Mouse (Mus musculus): ENCODE results near the gene Traip. TPM values are rescaled to one million over a fixed set of nuclear protein-coding genes. Genes with fewer than 3 reads are reported as not detected.
A peak's percentile ranks its signal among the peaks of the same experiment; 100 is the strongest.

Traip gene
- polyA plus RNA-seq, 1 experiment from 2014 or later = 20.4 TPM

DNA sequence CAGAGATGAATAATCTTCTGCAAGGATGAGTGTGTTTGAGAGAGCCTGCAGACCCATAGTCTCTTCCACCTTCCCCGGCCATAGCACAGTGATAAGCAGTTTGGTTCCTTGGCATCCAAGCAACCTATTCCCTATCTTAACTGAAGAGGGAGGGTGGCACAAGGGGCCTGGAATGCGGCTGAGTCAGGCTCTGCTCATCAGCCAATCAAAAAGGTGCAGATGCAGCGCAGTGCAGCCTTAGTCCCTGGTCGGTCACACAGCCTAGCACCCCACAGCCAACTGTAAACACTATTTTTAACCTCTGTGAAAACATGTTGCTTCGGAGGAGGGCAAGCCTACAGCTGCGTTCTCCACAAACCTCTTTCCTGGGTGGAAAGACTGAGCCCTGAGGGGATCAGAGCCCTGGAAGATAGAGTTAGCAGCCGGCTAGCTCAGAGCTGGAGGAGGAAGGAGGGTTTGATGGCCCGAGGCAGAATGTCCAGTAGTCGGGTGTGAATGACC is 23.0 kb upstream of the Traip start:
- no peak overlapping the region for H3K4me3 ChIP-seq (replicated peaks; ENCODE audit: low read length)
- no peak overlapping the region for H3K27ac ChIP-seq (ENCODE audit: low read length)
- H3K4me2 ChIP-seq (ENCODE audit: low read depth, low read length) = no peak overlapping the region
- ATAC-seq (ENCODE audit: insufficient read depth, low FRiP score) = no peak
- H3K9me3 ChIP-seq (replicated peaks; ENCODE audit: control insufficient read depth, low read length) = no peaks in the 10 kb centered on the region
- H3K27me3 ChIP-seq (ENCODE audit: control insufficient read depth, insufficient read depth, low read length) = no peaks in the 10 kb centered on the region
- 46% methylated on average over 9 of the region's 9 CpGs for WGBS
- H3K9ac ChIP-seq (ENCODE audit: low read length) = no peak overlapping the region
- H3K4me1 ChIP-seq (ENCODE audit: control insufficient read depth, insufficient read depth, low read length) = peaks cover 12% of the 10 kb centered on the region; the same call in 1 of the 2 replicates
- H3K36me3 ChIP-seq (ENCODE audit: control insufficient read depth, insufficient read depth, low read length) = no peaks in the 10 kb centered on the region

DNA sequence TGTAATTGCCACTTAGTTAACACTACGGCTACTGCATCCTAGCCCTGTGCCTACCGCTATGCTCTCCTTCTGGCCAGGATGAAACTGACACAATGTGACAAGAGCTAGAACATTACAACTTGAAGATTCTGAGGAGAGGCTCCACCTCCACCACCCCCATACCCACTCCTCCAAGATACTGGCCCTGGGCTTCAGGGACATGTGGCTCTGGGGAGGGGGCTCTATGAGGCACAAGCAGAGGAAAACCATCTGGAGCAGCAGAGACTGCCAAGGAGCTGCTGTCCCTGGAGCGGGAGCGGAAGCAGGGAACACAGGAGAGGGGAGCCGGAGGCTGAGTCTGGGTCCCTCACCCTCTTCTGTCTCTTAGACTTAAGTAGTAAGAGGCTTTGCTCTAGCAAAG is 22.2 kb upstream of the Traip start:
- H3K4me1 ChIP-seq (ENCODE audit: control insufficient read depth, insufficient read depth, low read length) = peaks cover 12% of the 10 kb centered on the region; the same call in 1 of the 2 replicates
- ATAC-seq (ENCODE audit: insufficient read depth, low FRiP score) = no peak
- no peak overlapping the region for H3K4me2 ChIP-seq (ENCODE audit: low read depth, low read length)
- H3K27me3 ChIP-seq (ENCODE audit: control insufficient read depth, insufficient read depth, low read length) = no peaks in the 10 kb centered on the region
- H3K9ac ChIP-seq (ENCODE audit: low read length) = no peak overlapping the region; the same call in 1 of the 2 replicates
- H3K27ac ChIP-seq (ENCODE audit: low read length) = no peak overlapping the region
- H3K36me3 ChIP-seq (ENCODE audit: control insufficient read depth, insufficient read depth, low read length) = no peaks in the 10 kb centered on the region
- WGBS = 46% methylated on average over 5 of the region's 5 CpGs
- no peaks in the 10 kb centered on the region for H3K9me3 ChIP-seq (replicated peaks; ENCODE audit: control insufficient read depth, low read length)
- H3K4me3 ChIP-seq (replicated peaks; ENCODE audit: low read length) = no peak overlapping the region

DNA sequence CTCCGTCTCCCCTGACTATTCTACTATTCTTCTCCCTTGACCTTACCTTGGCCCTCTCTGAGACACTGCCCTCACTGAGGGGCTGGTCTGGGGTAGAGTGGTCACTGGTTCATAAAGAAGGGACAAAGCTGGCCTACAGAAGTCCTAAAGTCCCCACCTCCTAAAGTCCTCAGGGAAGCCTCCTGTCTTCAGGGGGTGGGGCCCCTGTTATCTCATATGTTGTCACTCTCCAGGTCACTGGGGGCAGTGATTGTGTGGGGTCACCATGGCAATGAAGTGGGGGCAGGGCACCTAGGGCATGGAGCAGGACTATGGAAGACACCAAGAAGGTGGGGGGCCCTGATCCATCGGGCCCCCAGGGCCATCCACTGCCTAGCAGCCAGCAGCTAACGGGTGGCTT is 21.8 kb upstream of the Traip start, which contains the start of gene Actl11:
Gene Actl11, plus strand, starts transcription at position 301 of the 400 bp plus-strand sequence.
- 62% methylated on average over 3 of the region's 3 CpGs for WGBS
- Histone ChIP-seq H3K9ac (ENCODE audit: low read length) (no peak within 1 kb of the TSS; the same call in 1 of the 2 replicates), H3K4me3 (replicated peaks; ENCODE audit: low read length) (no peak within 1 kb of the TSS), H3K9me3 (replicated peaks; ENCODE audit: control insufficient read depth, low read length) (no peaks in the 10 kb centered on the region), H3K27me3 (ENCODE audit: control insufficient read depth, insufficient read depth, low read length) (no peaks in the 10 kb centered on the region), H3K4me2 (ENCODE audit: low read depth, low read length) (no peak within 1 kb of the TSS), H3K27ac (ENCODE audit: low read length) (no peak within 1 kb of the TSS), H3K4me1 (ENCODE audit: control insufficient read depth, insufficient read depth, low read length) (peaks cover 12% of the 10 kb centered on the region; the same call in 1 of the 2 replicates), H3K36me3 (ENCODE audit: control insufficient read depth, insufficient read depth, low read length) (no peaks in the 10 kb centered on the region)
- ATAC-seq (ENCODE audit: insufficient read depth, low FRiP score) = no peak

DNA sequence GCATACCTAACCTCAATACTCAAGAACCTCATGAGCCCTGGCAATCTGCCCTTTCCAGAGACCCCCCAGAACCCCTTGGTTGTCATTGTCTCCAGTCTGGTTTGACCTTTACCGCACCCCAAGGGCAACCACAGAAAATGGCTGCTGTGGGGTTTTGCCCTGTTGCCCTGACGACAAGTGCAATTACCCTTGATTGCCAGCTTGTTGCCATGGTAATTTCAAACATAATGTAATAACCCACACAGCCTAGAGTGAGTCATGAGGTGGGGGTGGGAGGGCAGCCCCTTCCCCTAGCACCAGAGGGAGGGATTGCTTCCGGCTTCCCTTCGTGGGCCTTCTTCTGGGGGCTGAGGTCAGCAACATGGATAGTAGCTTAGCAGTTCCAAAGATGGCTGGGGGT is 17.7 kb upstream of the Traip start:
- 66% methylated on average over 4 of the region's 4 CpGs for WGBS
- Histone ChIP-seq H3K9ac (ENCODE audit: low read length) (no peak overlapping the region), H3K36me3 (ENCODE audit: control insufficient read depth, insufficient read depth, low read length) (no peaks in the 10 kb centered on the region), H3K27me3 (ENCODE audit: control insufficient read depth, insufficient read depth, low read length) (peaks cover 12% of the 10 kb centered on the region; the same call in 1 of the 2 replicates), H3K27ac (ENCODE audit: low read length) (no peak overlapping the region), H3K4me3 (replicated peaks; ENCODE audit: low read length) (no peak overlapping the region), H3K4me2 (ENCODE audit: low read depth, low read length) (no peak overlapping the region), H3K9me3 (replicated peaks; ENCODE audit: control insufficient read depth, low read length) (no peaks in the 10 kb centered on the region), H3K4me1 (ENCODE audit: control insufficient read depth, insufficient read depth, low read length) (peaks cover 19% of the 10 kb centered on the region; the same call in 1 of the 2 replicates)
- ATAC-seq (ENCODE audit: insufficient read depth, low FRiP score) = no peak

DNA sequence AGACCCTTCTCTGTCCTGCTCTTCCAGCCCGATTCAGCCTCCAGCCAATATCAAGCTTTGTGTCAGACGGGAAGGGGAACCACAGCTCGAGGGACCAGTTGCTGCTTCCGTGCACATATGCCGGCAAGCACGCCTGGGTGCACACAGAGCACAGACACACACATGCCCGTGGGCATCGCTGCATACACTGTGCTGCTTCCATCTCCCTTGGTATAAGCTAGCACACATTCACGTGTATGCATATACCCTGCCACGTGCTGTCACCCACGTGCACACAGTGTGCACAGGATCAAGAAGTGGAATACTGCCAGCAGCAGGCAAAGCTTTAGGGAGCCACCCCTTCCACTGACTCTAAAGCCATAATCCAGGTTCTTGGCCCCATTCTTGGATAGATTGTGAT is 15.8 kb upstream of the Traip start:
- Histone ChIP-seq H3K9ac (ENCODE audit: low read length) (no peak overlapping the region), H3K9me3 (replicated peaks; ENCODE audit: control insufficient read depth, low read length) (no peaks in the 10 kb centered on the region), H3K4me3 (replicated peaks; ENCODE audit: low read length) (no peak overlapping the region), H3K27ac (ENCODE audit: low read length) (no peak overlapping the region), H3K36me3 (ENCODE audit: control insufficient read depth, insufficient read depth, low read length) (no peaks in the 10 kb centered on the region), H3K4me2 (ENCODE audit: low read depth, low read length) (no peak overlapping the region), H3K27me3 (ENCODE audit: control insufficient read depth, insufficient read depth, low read length) (peaks cover 12% of the 10 kb centered on the region; the same call in 1 of the 2 replicates), H3K4me1 (ENCODE audit: control insufficient read depth, insufficient read depth, low read length) (peaks cover 11% of the 10 kb centered on the region; the same call in 1 of the 2 replicates)
- no peak for ATAC-seq (ENCODE audit: insufficient read depth, low FRiP score)
- 84% methylated on average over 11 of the region's 11 CpGs for WGBS

DNA sequence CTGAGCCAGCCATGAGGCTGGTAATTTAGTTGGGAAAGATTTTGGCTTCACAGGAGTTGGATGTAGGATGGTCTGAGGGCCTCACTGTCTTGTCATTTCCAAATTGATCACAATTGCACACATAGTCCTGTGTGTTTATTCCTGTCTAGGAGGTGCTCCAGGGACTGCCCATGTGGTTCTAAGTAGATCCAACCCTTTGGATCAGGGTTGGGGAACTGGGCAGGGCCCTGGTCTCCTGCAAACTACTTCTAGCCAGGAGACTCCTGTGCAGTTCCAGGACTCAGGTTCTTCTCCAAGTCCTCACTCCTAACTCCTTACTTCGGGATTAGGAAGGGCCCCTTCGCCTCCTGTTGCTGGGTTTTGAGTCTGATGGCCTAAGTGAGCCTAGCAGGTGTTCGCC is 14.6 kb upstream of the Traip start, which contains the start of gene Camkv:
Gene Camkv, plus strand, starts transcription at position 301 of the 400 bp plus-strand sequence.
- H3K9ac ChIP-seq (ENCODE audit: low read length) = peak within 1 kb of the TSS; percentile 61
- peak within 1 kb of the TSS; percentile 50 for H3K4me3 ChIP-seq (replicated peaks; ENCODE audit: low read length)
- WGBS = 11% methylated on average over 3 of the region's 3 CpGs
- ATAC-seq (ENCODE audit: insufficient read depth, low FRiP score) = no peak
- H3K27me3 ChIP-seq (ENCODE audit: control insufficient read depth, insufficient read depth, low read length) = peaks cover 12% of the 10 kb centered on the region; the same call in 1 of the 2 replicates
- no peaks in the 10 kb centered on the region for H3K36me3 ChIP-seq (ENCODE audit: control insufficient read depth, insufficient read depth, low read length)
- no peak within 1 kb of the TSS for H3K27ac ChIP-seq (ENCODE audit: low read length)
- peak within 1 kb of the TSS; percentile 94 for H3K4me2 ChIP-seq (ENCODE audit: low read depth, low read length)
- no peaks in the 10 kb centered on the region for H3K9me3 ChIP-seq (replicated peaks; ENCODE audit: control insufficient read depth, low read length)
- peaks cover 11% of the 10 kb centered on the region; the same call in 1 of the 2 replicates for H3K4me1 ChIP-seq (ENCODE audit: control insufficient read depth, insufficient read depth, low read length)

DNA sequence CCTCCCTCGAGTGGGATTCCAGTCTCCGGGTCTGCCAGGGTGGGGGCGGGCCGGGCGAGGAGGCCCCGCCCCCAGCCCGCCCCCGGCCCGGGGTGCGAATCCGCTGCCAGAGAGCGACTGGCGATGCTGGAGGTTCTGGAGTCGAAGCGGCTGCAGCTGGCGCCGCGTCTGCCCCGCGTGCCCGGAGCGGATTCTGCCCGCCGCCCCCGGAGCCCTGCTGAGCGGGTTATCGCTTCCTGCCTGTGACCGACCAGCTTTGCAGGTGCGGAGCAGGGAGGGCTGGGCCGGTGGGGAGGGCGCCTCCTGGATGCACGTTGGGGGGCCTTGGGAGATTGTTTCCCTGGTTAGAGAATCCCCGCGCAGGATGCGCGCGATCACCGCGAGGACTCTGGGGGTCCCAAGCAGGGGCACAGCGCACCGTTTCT is 14.1 kb upstream of the Traip start:
- Histone ChIP-seq H3K4me1 (ENCODE audit: control insufficient read depth, insufficient read depth, low read length) (peaks cover 11% of the 10 kb centered on the region; the same call in 1 of the 2 replicates), H3K27ac (ENCODE audit: low read length) (no peak overlapping the region), H3K27me3 (ENCODE audit: control insufficient read depth, insufficient read depth, low read length) (peaks cover 12% of the 10 kb centered on the region; the same call in 1 of the 2 replicates), H3K9me3 (replicated peaks; ENCODE audit: control insufficient read depth, low read length) (no peaks in the 10 kb centered on the region), H3K4me2 (ENCODE audit: low read depth, low read length) (peak overlapping the region; percentile 94), H3K4me3 (replicated peaks; ENCODE audit: low read length) (peak overlapping the region; percentile 50), H3K9ac (ENCODE audit: low read length) (peak overlapping the region; percentile 61), H3K36me3 (ENCODE audit: control insufficient read depth, insufficient read depth, low read length) (no peaks in the 10 kb centered on the region)
- 1% methylated on average over 41 of the region's 41 CpGs for WGBS
- ATAC-seq (ENCODE audit: insufficient read depth, low FRiP score) = 0 out of 2 replicates have a peak, but pooled peaks have one; percentile 26

DNA sequence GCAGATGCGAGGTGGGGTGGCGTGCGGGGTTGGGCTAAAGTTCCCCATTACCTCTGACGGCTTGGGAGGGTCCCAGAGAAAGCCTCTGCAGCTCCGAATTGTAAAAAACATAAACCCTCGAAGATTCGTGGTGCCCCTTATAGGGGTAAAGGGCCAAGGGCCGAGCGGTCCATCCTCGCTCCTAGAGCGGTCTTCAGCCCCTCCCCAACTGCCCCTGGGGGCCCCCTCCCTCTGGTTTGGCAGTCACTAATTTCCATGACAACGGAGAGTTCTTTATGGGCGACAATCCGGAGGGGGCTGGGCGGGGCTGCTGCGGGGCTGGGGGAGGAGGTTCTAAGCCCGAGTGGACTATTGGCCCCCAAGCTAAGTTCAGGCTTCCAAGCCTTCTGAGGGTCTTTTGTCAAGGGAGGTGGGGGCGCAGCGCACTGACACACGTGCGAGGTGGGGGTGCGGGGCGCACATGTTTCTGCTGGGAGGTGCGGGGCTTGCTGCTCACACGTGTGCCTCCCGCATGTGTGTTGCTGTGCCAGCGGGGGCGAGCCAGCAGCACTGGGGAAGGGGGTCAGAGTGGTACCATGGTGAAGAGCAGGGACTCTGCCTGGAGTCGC is 13.6 kb upstream of the Traip start:
- 5% methylated on average over 29 of the region's 29 CpGs for WGBS
- ATAC-seq (ENCODE audit: insufficient read depth, low FRiP score) = 0 out of 2 replicates have a peak, but pooled peaks have one; percentile 34
- H3K4me2 ChIP-seq (ENCODE audit: low read depth, low read length) = peak overlapping the region; percentile 94
- no peaks in the 10 kb centered on the region for H3K9me3 ChIP-seq (replicated peaks; ENCODE audit: control insufficient read depth, low read length)
- H3K4me3 ChIP-seq (replicated peaks; ENCODE audit: low read length) = peak overlapping the region; percentile 50
- H3K27ac ChIP-seq (ENCODE audit: low read length) = no peak overlapping the region
- H3K4me1 ChIP-seq (ENCODE audit: control insufficient read depth, insufficient read depth, low read length) = peaks cover 11% of the 10 kb centered on the region; the same call in 1 of the 2 replicates
- peaks cover 12% of the 10 kb centered on the region; the same call in 1 of the 2 replicates for H3K27me3 ChIP-seq (ENCODE audit: control insufficient read depth, insufficient read depth, low read length)
- no peaks in the 10 kb centered on the region for H3K36me3 ChIP-seq (ENCODE audit: control insufficient read depth, insufficient read depth, low read length)
- H3K9ac ChIP-seq (ENCODE audit: low read length) = peak overlapping the region; percentile 61

DNA sequence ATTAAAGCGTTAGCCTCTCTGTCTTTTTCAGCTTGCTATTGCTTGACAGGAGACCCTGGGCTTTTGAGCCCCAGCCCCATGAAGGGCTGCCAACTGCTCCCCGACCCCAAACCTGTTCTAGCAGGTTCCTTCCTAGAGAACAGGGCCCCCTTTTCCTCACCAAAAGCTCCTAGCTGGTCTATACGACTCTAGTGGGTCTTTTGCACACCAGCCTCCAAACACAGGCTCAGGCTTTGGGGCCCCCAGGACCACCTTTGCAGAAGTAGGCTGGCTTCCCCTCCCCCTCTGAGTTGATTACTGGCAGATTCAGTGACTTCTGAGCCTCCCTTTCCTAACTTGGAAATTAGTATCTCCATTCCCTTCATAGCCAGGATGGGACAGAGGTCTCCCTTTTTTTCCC is 13.1 kb upstream of the Traip start:
- ATAC-seq (ENCODE audit: insufficient read depth, low FRiP score) = no peak
- Histone ChIP-seq H3K27me3 (ENCODE audit: control insufficient read depth, insufficient read depth, low read length) (peaks cover 12% of the 10 kb centered on the region; the same call in 1 of the 2 replicates), H3K36me3 (ENCODE audit: control insufficient read depth, insufficient read depth, low read length) (no peaks in the 10 kb centered on the region), H3K9ac (ENCODE audit: low read length) (no peak overlapping the region), H3K27ac (ENCODE audit: low read length) (no peak overlapping the region), H3K4me3 (replicated peaks; ENCODE audit: low read length) (no peak overlapping the region), H3K4me2 (ENCODE audit: low read depth, low read length) (peak overlapping the region; percentile 94), H3K9me3 (replicated peaks; ENCODE audit: control insufficient read depth, low read length) (no peaks in the 10 kb centered on the region), H3K4me1 (ENCODE audit: control insufficient read depth, insufficient read depth, low read length) (peaks cover 11% of the 10 kb centered on the region; the same call in 1 of the 2 replicates)
- WGBS = 24% methylated on average over 3 of the region's 3 CpGs
